Mouse (Mus musculus) mesoderm, embryonic 11.5 days (tissue): ENCODE data around the gene Tubd1.

Experiments
- DNase-seq: peaks from one replicate; pipeline ENCODE4 v3.0.0-alpha.2; 2012; ENCODE audit warnings: low read depth, low spot score

Tubd1 gene

GRCm38 (mm10) chr11:86598572-86598971 lies 53.8 kb downstream of the Tubd1 start:
- no peak for DNase-seq

GRCm38 (mm10) chr11:86599378-86600208 lies 54.8 kb downstream of the Tubd1 start:
- DNase-seq, result no peak

GRCm38 (mm10) chr11:86600209-86600557 lies 55.4 kb downstream of the Tubd1 start:
- DNase-seq, result no peak

- DNase-seq, result no peak
Measured at GRCm38 (mm10) chr11:86602116-86602515, 57.3 kb downstream of the Tubd1 start.

- no peak for DNase-seq
Measured at GRCm38 (mm10) chr11:86603719-86604118, 58.9 kb downstream of the Tubd1 start.

GRCm38 (mm10) chr11:86604289-86604688 lies 59.5 kb downstream of the Tubd1 start:
- DNase-seq, result no peak

GRCm38 (mm10) chr11:86604732-86605520 lies 60.1 kb downstream of the Tubd1 start:
- no peak for DNase-seq

GRCm38 (mm10) chr11:86606621-86607339 lies 62.0 kb downstream of the Tubd1 start:
- DNase-seq, result no peak

GRCm38 (mm10) chr11:86607808-86608350 lies 63.1 kb downstream of the Tubd1 start:
- no peak for DNase-seq

- no peak for DNase-seq
Measured at GRCm38 (mm10) chr11:86610239-86610638, 65.4 kb downstream of the Tubd1 start.

GRCm38 (mm10) chr11:86611991-86612390 lies 67.2 kb downstream of the Tubd1 start:
- no peak for DNase-seq

- DNase-seq, result no peak
Measured at GRCm38 (mm10) chr11:86614056-86614530, 69.3 kb downstream of the Tubd1 start.

GRCm38 (mm10) chr11:86614607-86615006 lies 69.8 kb downstream of the Tubd1 start:
- DNase-seq, result no peak
